Mouse (Mus musculus): ENCODE measurements at regions not wholly inside any gene's neighbourhood (a gene's known extent, or its start where the extent isn't known, plus 50 kb on each side); places are given as distances from the start of the nearest gene placed in this dataset.

- DNase-seq (ENCODE audit: low read depth, low spot score), result no peak
Observed at GRCm38 (mm10) chr2:160192661-160193060, 141.3 kb downstream of the Gm826 start.

GRCm38 (mm10) chr2:160186106-160186505, 147.9 kb downstream of the Gm826 start:
- DNase-seq (ENCODE audit: low read depth, low spot score), result no peak

GRCm38 (mm10) chr2:160170975-160171515, 162.9 kb downstream of the Gm826 start:
- peak; percentile 7 for DNase-seq (ENCODE audit: low read depth, low spot score)

GRCm38 (mm10) chr2:160158599-160159261, 175.2 kb downstream of the Gm826 start:
- no peak for DNase-seq (ENCODE audit: low read depth, low spot score)

- no peak for DNase-seq (ENCODE audit: low read depth, low spot score)
Observed at GRCm38 (mm10) chr2:160153781-160154180, 180.2 kb downstream of the Gm826 start.

GRCm38 (mm10) chr2:160152101-160152500, 181.9 kb downstream of the Gm826 start:
- peak; percentile 47 for DNase-seq (ENCODE audit: low read depth, low spot score)

- DNase-seq (ENCODE audit: low read depth, low spot score), result no peak
Observed at GRCm38 (mm10) chr2:160148936-160149335, 185.0 kb downstream of the Gm826 start.

GRCm38 (mm10) chr2:160148516-160148915, 185.4 kb downstream of the Gm826 start:
- no peak for DNase-seq (ENCODE audit: low read depth, low spot score)

GRCm38 (mm10) chr2:160148031-160148430, 185.9 kb downstream of the Gm826 start:
- DNase-seq (ENCODE audit: low read depth, low spot score), result no peak

- no peak for DNase-seq (ENCODE audit: low read depth, low spot score)
Observed at GRCm38 (mm10) chr2:160140166-160140740, 193.7 kb downstream of the Gm826 start.

- DNase-seq (ENCODE audit: low read depth, low spot score), result no peak
Observed at GRCm38 (mm10) chr2:160138091-160138490, 195.9 kb downstream of the Gm826 start.

GRCm38 (mm10) chr2:160131797-160132196, 202.2 kb downstream of the Gm826 start:
- DNase-seq (ENCODE audit: low read depth, low spot score), result no peak

GRCm38 (mm10) chr2:160131386-160131785, 202.6 kb downstream of the Gm826 start:
- DNase-seq (ENCODE audit: low read depth, low spot score), result no peak

GRCm38 (mm10) chr2:160117148-160117547, 216.8 kb downstream of the Gm826 start:
- no peak for DNase-seq (ENCODE audit: low read depth, low spot score)

- DNase-seq (ENCODE audit: low read depth, low spot score), result no peak
Observed at GRCm38 (mm10) chr2:160111176-160111692, 222.7 kb downstream of the Gm826 start.

- no peak for DNase-seq (ENCODE audit: low read depth, low spot score)
Observed at GRCm38 (mm10) chr2:160093078-160093477, 240.9 kb downstream of the Gm826 start.

- no peak for DNase-seq (ENCODE audit: low read depth, low spot score)
Observed at GRCm38 (mm10) chr2:160085999-160086398, 248.0 kb downstream of the Gm826 start.

- no peak for DNase-seq (ENCODE audit: low read depth, low spot score)
Observed at GRCm38 (mm10) chr2:160083674-160084073, 250.3 kb downstream of the Gm826 start.

GRCm38 (mm10) chr2:160082106-160082653, 251.8 kb downstream of the Gm826 start:
- DNase-seq (ENCODE audit: low read depth, low spot score), result no peak

- peak; percentile 24 for DNase-seq (ENCODE audit: low read depth, low spot score)
Observed at GRCm38 (mm10) chr2:160075694-160076093, 258.3 kb downstream of the Gm826 start.

- DNase-seq (ENCODE audit: low read depth, low spot score), result peak; percentile 14
Observed at GRCm38 (mm10) chr2:160070441-160070840, 263.5 kb downstream of the Gm826 start.

- no peak for DNase-seq (ENCODE audit: low read depth, low spot score)
Observed at GRCm38 (mm10) chr2:160068772-160069171, 265.2 kb downstream of the Gm826 start.

- DNase-seq (ENCODE audit: low read depth, low spot score), result peak; percentile 19
Observed at GRCm38 (mm10) chr2:160067904-160068303, 266.1 kb downstream of the Gm826 start.

Measured in brain, adult 2 months (tissue).